Mouse (Mus musculus): ENCODE measurements around the gene Uqcc2. TPM values are rescaled to one million over a fixed set of nuclear protein-coding genes. Genes with fewer than 3 reads are reported as not detected.

Gene Uqcc2
- total and polyA plus RNA-seq, 3 experiments: 126 to 240 (median 198) TPM

DNA sequence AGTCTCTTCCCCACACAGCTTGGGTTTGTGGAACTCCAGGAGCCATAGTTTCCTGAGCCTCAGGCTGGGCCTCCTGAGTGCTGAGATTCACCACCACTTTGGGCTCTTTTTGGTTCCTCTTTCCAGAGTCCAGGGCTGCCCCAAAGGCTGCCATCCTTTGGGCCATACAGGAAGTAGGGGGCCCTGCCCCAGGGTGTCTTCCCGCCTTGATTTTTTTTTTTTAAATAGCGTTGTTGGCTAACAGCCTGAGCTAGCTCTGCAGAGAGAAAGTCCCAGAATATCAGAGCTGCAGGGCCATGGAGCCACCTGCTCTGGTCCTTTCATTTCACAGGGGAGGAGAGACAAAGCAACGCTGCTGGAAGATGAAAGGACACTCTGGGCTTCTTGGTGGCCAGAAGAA, 40.0 kb upstream of the Uqcc2 start (continued):
- TF ChIP-seq JUND (conservative IDR thresholded peaks at IDR 0.05; ENCODE audit: low read depth, low read length) (peak; percentile 35; the same call in 1 of the 2 replicates), RAD21 (IDR thresholded peaks at IDR 0.05; ENCODE audit: low read depth, low read length) (peak; percentile 2), TBP (conservative IDR thresholded peaks at IDR 0.05; ENCODE audit: low read depth, low read length) (peak; percentile 78; the same call in 1 of the 2 replicates), PAX5 (IDR thresholded peaks at IDR 0.05; ENCODE audit: low read length) (no peak)

DNA sequence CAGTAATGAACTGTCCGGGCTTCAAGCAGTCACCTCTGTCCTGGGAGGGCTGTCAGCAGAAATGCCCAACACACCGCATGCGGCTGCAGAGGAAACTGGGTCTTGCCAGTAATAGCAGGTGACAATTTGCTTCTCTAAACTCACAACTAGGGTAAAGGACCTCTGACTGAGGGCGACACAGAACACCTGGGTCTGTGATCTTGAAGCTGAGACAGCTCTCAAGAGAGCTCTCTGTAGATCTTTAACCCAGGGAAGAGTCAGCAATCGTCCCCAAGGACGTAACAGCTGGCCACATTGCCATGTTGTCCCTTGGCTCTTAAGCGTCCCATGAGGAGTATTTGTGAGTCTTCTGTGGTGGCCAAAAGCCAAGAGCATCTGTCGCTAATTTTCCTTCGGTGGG, 38.7 kb upstream of the Uqcc2 start:
- H3K9me3 ChIP-seq (replicated peaks; ENCODE audit: low read length): no peaks in the 10 kb centered on the region
- peak overlapping the region; percentile 0; the same call in 1 of the 2 replicates for H3K9ac ChIP-seq (ENCODE audit: insufficient read depth, low read depth)
- peak overlapping the region; percentile 1; the same call in 1 of the 2 replicates for H3K4me2 ChIP-seq (ENCODE audit: insufficient read depth, low read depth, poor library complexity, severe bottlenecking)
- dilution Hi-C loops (cut with MboI; ENCODE audit: extremely low pct_ligation_motif_present, extremely low pct_unique_long_range_greater_than_20kb, low sequenced_read_pairs) (no loop called here), in situ Hi-C loops (cut with MboI; ENCODE audit: low pct_ligation_motif_present, low pct_unique_long_range_greater_than_20kb, low sequenced_read_pairs) (no loop called here)
- H3K4me3 ChIP-seq (replicated peaks in 1 of 3; ENCODE audit: low read depth in 2 of 3, low read length in 2 of 3, poor library complexity in 1 of 3): peak overlapping the region in 1 of 3 experiments; percentile 5
- H3K79me2 ChIP-seq (replicated peaks; ENCODE audit: control insufficient read depth, extremely low read depth, insufficient read depth, poor library complexity, severe bottlenecking): no peaks in the 10 kb centered on the region
- peaks cover 59 to 83% of the 10 kb centered on the region in 2 experiments for H3K4me1 ChIP-seq (ENCODE audit: control insufficient read depth in 1 of 2, insufficient read depth in 2 of 2)
- peak; percentile 34 for TF ChIP-seq IRF4 (IDR thresholded peaks at IDR 0.05; ENCODE audit: low read depth, low read length)
- TF ChIP-seq CHD1 (IDR thresholded peaks at IDR 0.05; ENCODE audit: low read depth, low read length): peak; percentile 25; the same call in 1 of the 2 replicates
- 0 out of 2 replicates have a peak, but pooled peaks have one; percentile 2 for TF ChIP-seq SMC3 (IDR thresholded peaks at IDR 0.05; ENCODE audit: low read depth, low read length)
- no peak for TF ChIP-seq NRF1 (IDR thresholded peaks at IDR 0.05; ENCODE audit: low read depth, low read length)
- TF ChIP-seq TBP (conservative IDR thresholded peaks at IDR 0.05; ENCODE audit: low read depth, low read length): no peak; the same call in 1 of the 2 replicates
- TF ChIP-seq MYC (IDR thresholded peaks at IDR 0.05; ENCODE audit: low read depth, low read length): peak; percentile 73; the same call in 1 of the 2 replicates
- TF ChIP-seq JUND (conservative IDR thresholded peaks at IDR 0.05; ENCODE audit: low read depth, low read length): 0 out of 2 replicates have a peak, but pooled peaks have one; percentile 4
- TF ChIP-seq CHD2 (IDR thresholded peaks at IDR 0.05; ENCODE audit: low read length): peak; percentile 39; the same call in 1 of the 2 replicates
- TF ChIP-seq MAFK (IDR thresholded peaks at IDR 0.05; ENCODE audit: insufficient replicate concordance, low read length): 0 out of 2 replicates have a peak, but pooled peaks have one; percentile 36
- peak; percentile 87 for TF ChIP-seq ETS1 (conservative IDR thresholded peaks at IDR 0.05; ENCODE audit: low read depth, low read length)
- TF ChIP-seq TCF12 (IDR thresholded peaks at IDR 0.05; ENCODE audit: low read depth, low read length): peak; percentile 67; the same call in 1 of the 2 replicates
- TF ChIP-seq MEF2A (IDR thresholded peaks at IDR 0.05; ENCODE audit: borderline replicate concordance, low read depth, low read length): peak; percentile 27; the same call in 1 of the 2 replicates
- TF ChIP-seq ZC3H11A (IDR thresholded peaks at IDR 0.05; ENCODE audit: low read depth, low read length): no peak
- TF ChIP-seq USF1 (IDR thresholded peaks at IDR 0.05; ENCODE audit: low read depth, low read length): no peak
- peak; percentile 63 for TF ChIP-seq BHLHE40 (IDR thresholded peaks at IDR 0.05; ENCODE audit: low read depth, low read length)
- peak; percentile 79 for TF ChIP-seq SIN3A (IDR thresholded peaks at IDR 0.05; ENCODE audit: low read length)
- peak; percentile 72 for TF ChIP-seq MAX (IDR thresholded peaks at IDR 0.05; ENCODE audit: low read length)
- no peak for TF ChIP-seq JUN (IDR thresholded peaks at IDR 0.05; ENCODE audit: insufficient read depth, low read depth, low read length)
- TF ChIP-seq EP300 (IDR thresholded peaks at IDR 0.05; ENCODE audit: low read length): peak; percentile 51
- TF ChIP-seq ZKSCAN1 (IDR thresholded peaks at IDR 0.05; ENCODE audit: borderline replicate concordance, low read depth, low read length): no peak
- peak; percentile 50 for TF ChIP-seq ZMIZ1 (IDR thresholded peaks at IDR 0.05; ENCODE audit: low read depth, low read length)
- TF ChIP-seq KAT2A (IDR thresholded peaks at IDR 0.05; ENCODE audit: insufficient replicate concordance, low read length): 0 out of 2 replicates have a peak, but pooled peaks have one; percentile 27
- no peak for TF ChIP-seq E2F4 (IDR thresholded peaks at IDR 0.05; ENCODE audit: insufficient replicate concordance, low read depth, low read length)
- TF ChIP-seq USF2 (conservative IDR thresholded peaks at IDR 0.05; ENCODE audit: low read depth, low read length): no peak
- peak; percentile 45; the same call in 1 of the 2 replicates for TF ChIP-seq POLR2A (IDR thresholded peaks at IDR 0.05; ENCODE audit: low read depth, low read length)
- TF ChIP-seq MXI1 (IDR thresholded peaks at IDR 0.05; ENCODE audit: low read depth, low read length): peak; percentile 65; the same call in 1 of the 2 replicates
- no peak for TF ChIP-seq NELFE (IDR thresholded peaks at IDR 0.05; ENCODE audit: low read depth, low read length)
- peak overlapping the region; percentile 99 for H3K27ac ChIP-seq (ENCODE audit: insufficient read depth, low read depth)
- H3K36me3 ChIP-seq (replicated peaks in 1 of 2; ENCODE audit: control insufficient read depth in 1 of 2, insufficient read depth in 1 of 2, low read length in 1 of 2): no peaks in the 10 kb centered on the region
- peak; percentile 75 for DNase-seq (ENCODE audit: extremely low read depth)
- no peaks in the 10 kb centered on the region for H3K27me3 ChIP-seq (replicated peaks)

Data from CH12.LX (cell line).